Mouse (Mus musculus) testis, adult 2 months (tissue): ENCODE results near the gene Alx1. TPM values are rescaled to one million over a fixed set of nuclear protein-coding genes. Genes with fewer than 3 reads are reported as not detected.
A peak's percentile ranks its signal among the peaks of the same experiment; 100 is the strongest.

Source experiments
- H3K27ac ChIP-seq: fragments of 200-500 bp; 2 replicates; pipeline ENCODE4 v1.5.1; 2012; ENCODE audit warnings: low read depth, low read length; ENCODE audit not compliant: control insufficient read depth, insufficient read depth
- H3K27me3 ChIP-seq: fragments of 200-500 bp; 2 replicates; pipeline ENCODE4 v1.6.1; 2012; ENCODE audit warnings: mild to moderate bottlenecking, low read length, moderate library complexity; ENCODE audit not compliant: control insufficient read depth, insufficient read depth
- H3K36me3 ChIP-seq: fragments of 200-500 bp; 2 replicates; pipeline ENCODE4 v1.6.1; 2012; ENCODE audit warnings: mild to moderate bottlenecking, low read length; ENCODE audit not compliant: control insufficient read depth, insufficient read depth
- H3K4me1 ChIP-seq: fragments of 200-500 bp; 2 replicates; pipeline ENCODE4 v1.6.1; 2012; ENCODE audit warnings: low read length; ENCODE audit not compliant: control insufficient read depth, insufficient read depth
- H3K4me3 ChIP-seq: fragments of 200-500 bp; 2 replicates; pipeline ENCODE4 v1.5.1; 2012; ENCODE audit warnings: low read depth, mild to moderate bottlenecking, low read length, moderate library complexity, mixed read lengths; ENCODE audit not compliant: control insufficient read depth
- CTCF ChIP-seq: fragments of 200-500 bp; IDR thresholded peaks from 2 replicates; pipeline ENCODE4 v1.5.1; 2012; ENCODE audit warnings: low read depth, mild to moderate bottlenecking, inconsistent platforms, low read length, moderate library complexity; ENCODE audit not compliant: control insufficient read depth, insufficient read depth, insufficient replicate concordance
- POLR2A ChIP-seq: fragments of 200-500 bp; IDR thresholded peaks from 2 replicates; pipeline ENCODE4 v1.6.1; 2012; ENCODE audit warnings: low read depth, mild to moderate bottlenecking, inconsistent platforms, low read length, moderate library complexity; ENCODE audit not compliant: control insufficient read depth
- polyA plus RNA-seq: library from polyadenylated mRNA; depleted of rRNA; stranded (reverse); fragments of >200 nt; gene quantifications from 2 replicates; pipeline ENCODE4 v1.2.3, GENCODE M21; 2012; rRNA removed

Alx1 gene
- polyA plus RNA-seq: 18.5 and 20.4 TPM in 2 replicates

DNA sequence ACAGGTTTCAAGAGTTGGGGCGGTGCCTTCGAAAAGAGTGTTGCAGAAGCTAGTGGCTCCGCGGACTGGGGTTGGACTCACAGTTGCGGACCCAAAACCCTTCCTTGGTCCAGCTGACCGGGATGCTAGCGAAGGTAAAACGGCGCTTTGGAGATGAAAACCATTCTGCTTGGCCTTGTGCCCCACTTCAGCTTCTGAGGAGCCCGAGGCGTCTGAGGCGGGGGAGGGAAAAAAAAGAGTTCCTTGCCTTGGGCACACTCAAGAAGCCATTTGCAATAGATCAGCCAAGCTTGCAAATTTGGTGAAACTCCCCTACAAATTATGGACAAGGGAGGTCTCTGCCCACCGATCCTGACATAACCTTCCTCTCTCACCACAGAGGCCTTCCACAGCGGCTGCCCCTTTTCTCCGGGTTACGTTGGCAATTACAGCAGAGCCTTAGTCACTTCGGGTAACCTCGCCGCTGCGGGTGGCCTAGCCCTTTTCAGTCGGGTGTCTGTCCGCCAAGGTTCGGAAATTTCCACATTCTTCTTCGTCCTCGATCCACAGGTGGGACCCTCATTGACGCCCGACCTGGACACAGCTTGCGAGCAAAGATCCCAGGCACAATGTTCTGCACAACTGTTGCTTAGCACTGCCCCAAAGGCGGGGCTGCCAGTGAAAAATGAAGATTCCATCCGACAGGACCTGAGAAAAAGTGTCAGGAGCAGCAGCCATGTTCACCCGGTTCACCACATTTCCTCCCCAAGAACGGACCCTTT, at the start of gene Alx1:
Gene Alx1, minus strand, starts transcription at position 486 of the 761 bp plus-strand sequence.
- 0 out of 2 replicates have a peak, but pooled peaks have one; percentile 4 for TF ChIP-seq POLR2A
- no peak for TF ChIP-seq CTCF
- Histone ChIP-seq H3K27ac (peak within 1 kb of the TSS; percentile 77), H3K4me1 (peaks cover 17% of the 10 kb centered on the region), H3K36me3 (no peaks in the 10 kb centered on the region), H3K4me3 (peak within 1 kb of the TSS; percentile 81), H3K27me3 (no peaks in the 10 kb centered on the region; the same call in 1 of the 2 replicates)

DNA sequence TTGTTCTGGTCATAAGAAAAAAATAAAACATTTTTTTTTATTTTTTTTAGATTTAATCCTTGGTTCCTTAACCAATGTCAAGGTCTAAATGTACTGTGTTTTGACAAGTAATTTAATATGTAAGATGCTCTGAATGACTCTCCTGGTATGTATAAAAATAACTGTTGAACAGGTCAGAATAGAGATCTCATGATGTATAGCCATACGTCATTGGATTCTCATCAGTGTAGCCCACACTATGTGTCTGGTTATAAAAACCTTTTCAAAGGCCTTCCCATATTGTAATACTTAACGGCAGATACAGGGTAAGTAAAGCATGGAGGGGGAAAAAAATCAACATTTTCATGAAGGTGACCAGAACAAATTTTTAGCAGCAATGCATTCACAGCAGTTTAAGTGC, 19.6 kb upstream of the Alx1 start:
- Histone ChIP-seq H3K4me1 (no peaks in the 10 kb centered on the region), H3K4me3 (no peak overlapping the region), H3K36me3 (no peaks in the 10 kb centered on the region), H3K27me3 (no peaks in the 10 kb centered on the region), H3K27ac (no peak overlapping the region)
- TF ChIP-seq POLR2A (no peak), CTCF (no peak)

DNA sequence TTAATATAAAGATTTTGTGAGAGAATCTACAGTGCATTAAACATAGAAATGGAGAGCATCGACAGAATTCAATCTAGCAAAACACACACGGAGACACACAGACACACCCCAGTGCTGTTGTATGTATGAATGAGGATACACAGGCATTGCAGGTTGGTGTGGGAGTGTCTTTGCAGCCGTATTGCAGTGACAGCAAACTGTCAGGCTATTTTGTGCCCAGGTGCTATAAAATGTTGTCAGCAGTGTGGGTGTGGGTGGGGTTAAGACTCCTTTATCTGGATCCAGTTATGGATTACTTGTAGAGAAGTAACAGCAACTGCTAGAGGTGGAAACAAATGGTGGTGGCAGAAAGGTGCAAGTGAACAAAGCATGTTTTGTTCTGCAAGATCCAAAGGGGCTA, 16.6 kb upstream of the Alx1 start:
- Histone ChIP-seq H3K4me1 (no peaks in the 10 kb centered on the region), H3K4me3 (no peak overlapping the region), H3K27me3 (no peaks in the 10 kb centered on the region), H3K27ac (no peak overlapping the region), H3K36me3 (no peaks in the 10 kb centered on the region)
- TF ChIP-seq POLR2A (no peak), CTCF (no peak)

DNA sequence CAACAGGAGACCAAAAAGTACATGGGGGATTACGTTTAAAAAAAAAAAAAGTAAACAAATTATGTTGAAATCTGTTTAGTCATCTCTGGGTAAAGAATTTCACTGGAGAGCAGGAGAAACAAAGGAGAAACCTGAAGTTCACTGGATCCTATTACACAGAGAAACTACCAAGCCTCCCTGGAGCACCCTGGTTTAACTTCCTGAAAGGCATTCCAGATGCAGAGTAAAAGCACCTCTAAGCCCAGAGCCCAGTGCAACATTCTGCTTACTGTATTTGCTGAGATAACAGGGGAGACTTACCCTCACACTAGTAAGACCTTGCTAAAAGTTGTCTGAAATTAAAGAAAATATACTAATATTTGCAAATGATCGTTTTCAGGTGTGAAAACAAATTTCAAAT, 15.0 kb upstream of the Alx1 start:
- Histone ChIP-seq H3K4me1 (no peaks in the 10 kb centered on the region), H3K27ac (no peak overlapping the region), H3K4me3 (no peak overlapping the region), H3K36me3 (no peaks in the 10 kb centered on the region), H3K27me3 (no peaks in the 10 kb centered on the region)
- TF ChIP-seq CTCF (no peak), POLR2A (no peak)

DNA sequence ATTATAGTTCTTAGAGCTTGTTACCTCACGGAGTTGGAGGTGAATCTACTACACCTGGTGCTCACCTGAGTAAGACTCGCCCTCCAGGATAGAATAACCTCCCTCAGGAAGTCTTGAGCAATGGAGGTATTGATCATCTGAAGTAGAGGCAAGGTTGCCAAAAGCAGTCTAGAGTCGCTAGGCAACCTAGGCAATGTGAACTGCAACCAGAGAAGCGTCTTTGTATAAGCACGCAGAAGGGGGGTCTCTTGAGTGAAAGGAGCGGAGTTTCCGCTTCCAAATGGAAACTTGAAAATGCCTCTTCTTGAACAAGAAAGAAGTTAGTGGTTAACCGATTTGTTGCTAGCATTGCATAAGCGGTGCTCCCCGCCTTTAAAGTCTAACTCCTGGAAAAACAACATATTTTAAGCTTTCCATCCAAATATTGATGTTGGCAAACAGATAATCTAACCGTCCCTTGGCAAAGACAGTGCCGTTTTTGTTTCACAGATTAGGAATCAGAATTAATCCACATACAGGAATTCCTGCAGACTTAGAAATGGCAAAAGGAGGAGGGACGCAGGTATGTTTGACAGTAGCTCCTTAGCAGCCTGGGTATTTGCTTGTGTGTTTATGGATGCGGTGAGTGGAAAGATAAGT, 5.1 kb upstream of the Alx1 start:
- H3K4me1 ChIP-seq: peaks cover 5% of the 10 kb centered on the region
- H3K36me3 ChIP-seq: no peaks in the 10 kb centered on the region
- no peaks in the 10 kb centered on the region; the same call in 1 of the 2 replicates for H3K27me3 ChIP-seq
- TF ChIP-seq POLR2A (no peak), CTCF (no peak)
- H3K4me3 ChIP-seq: no peak overlapping the region
- no peak overlapping the region for H3K27ac ChIP-seq

DNA sequence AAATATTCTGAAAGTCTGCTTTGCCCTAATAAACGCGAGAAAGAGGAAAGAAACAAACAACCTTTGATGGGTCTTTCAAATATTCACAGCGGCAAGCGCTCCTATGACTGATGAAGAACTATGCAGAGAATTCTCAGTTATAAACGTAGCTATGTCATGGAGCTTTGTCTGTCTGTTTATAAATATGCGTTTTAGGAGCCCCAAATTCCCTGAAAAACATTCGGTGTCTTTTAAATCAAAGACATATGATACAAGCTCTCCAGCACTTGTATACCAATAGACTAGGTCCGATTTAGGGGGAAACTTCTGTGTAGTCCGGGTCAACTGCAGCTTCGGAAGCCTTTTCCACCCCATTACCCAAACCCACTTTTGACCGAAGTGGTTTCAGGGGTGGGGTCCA, 916 bp upstream of the Alx1 start:
- Histone ChIP-seq H3K27me3 (no peaks in the 10 kb centered on the region; the same call in 1 of the 2 replicates), H3K27ac (no peak overlapping the region), H3K4me3 (peak overlapping the region; percentile 51; the same call in 1 of the 2 replicates), H3K4me1 (peaks cover 17% of the 10 kb centered on the region), H3K36me3 (no peaks in the 10 kb centered on the region)
- TF ChIP-seq CTCF (no peak), POLR2A (no peak)

DNA sequence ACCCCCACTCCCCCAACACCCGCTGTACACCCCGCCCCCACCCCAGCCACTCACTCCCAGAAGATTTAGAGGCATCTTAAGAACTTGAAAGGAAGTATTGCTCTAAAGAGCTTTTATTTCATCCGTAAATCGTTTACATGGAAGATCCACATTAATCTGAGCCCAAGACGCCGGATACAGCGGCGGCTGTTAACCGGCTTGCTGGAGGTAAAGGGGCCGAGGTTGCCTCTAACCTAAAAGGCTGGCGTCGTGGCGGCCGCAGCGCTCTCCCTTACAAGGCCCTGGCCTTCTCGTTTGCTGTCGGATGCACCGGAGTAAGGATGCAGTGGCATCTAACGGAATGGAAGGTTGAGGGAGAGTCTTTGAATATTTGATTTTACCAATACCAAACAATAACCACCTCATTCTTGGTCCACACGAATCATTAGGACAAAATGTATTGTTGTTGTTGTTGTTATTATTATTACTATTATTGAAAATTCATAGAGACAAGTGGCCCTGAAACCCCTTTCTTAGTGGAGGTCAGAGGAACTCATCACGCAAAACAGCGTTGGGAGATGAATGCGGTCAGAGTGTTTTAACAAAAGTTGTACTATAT, 784 bp downstream of the Alx1 start:
- H3K4me1 ChIP-seq: peaks cover 17% of the 10 kb centered on the region
- H3K4me3 ChIP-seq: peak overlapping the region; percentile 81
- no peaks in the 10 kb centered on the region; the same call in 1 of the 2 replicates for H3K27me3 ChIP-seq
- H3K27ac ChIP-seq: peak overlapping the region; percentile 77
- no peaks in the 10 kb centered on the region for H3K36me3 ChIP-seq
- TF ChIP-seq CTCF (no peak), POLR2A (no peak)
